Mouse (Mus musculus) limb, embryonic 14.5 days (tissue): ENCODE data around the gene 6430628N08Rik. TPM values are rescaled to one million over a fixed set of nuclear protein-coding genes. Genes with fewer than 3 reads are reported as not detected.

Experiments
- ATAC-seq: fragments of 200-750 bp; cut with Nextera tagmentation; 2 replicates; pipeline ENCODE4 v1.8.0; 2017; ENCODE audit warnings: low read depth, moderate number of reproducible peaks, moderate TSS enrichment; ENCODE audit not compliant: low FRiP score
- DNase-seq: peaks from one replicate; pipeline ENCODE4 v3.0.0-alpha.2; 2015; ENCODE audit warnings: low spot score
- H3K27ac ChIP-seq: fragments of 300-500 bp; sonication (generic); replicated peaks from 2 replicates; pipeline ENCODE4 v1.5.1; 2014; ENCODE audit warnings: low read depth, mild to moderate bottlenecking, low read length, moderate library complexity, mixed read lengths
- H3K27me3 ChIP-seq: fragments of 300-500 bp; sonication (generic); 2 replicates; pipeline ENCODE4 v1.6.1; 2014; ENCODE audit warnings: low read length, mixed read lengths; ENCODE audit not compliant: control insufficient read depth, insufficient read depth
- H3K36me3 ChIP-seq: fragments of 300-500 bp; sonication (generic); 2 replicates; pipeline ENCODE4 v1.6.1; 2014; ENCODE audit warnings: mild to moderate bottlenecking, low read length, moderate library complexity, mixed read lengths; ENCODE audit not compliant: control insufficient read depth, insufficient read depth
- H3K4me1 ChIP-seq: fragments of 300-500 bp; sonication (generic); 2 replicates; pipeline ENCODE4 v1.6.1; 2014; ENCODE audit warnings: antibody characterized with exemption, low read length, mixed read lengths; ENCODE audit not compliant: control insufficient read depth, insufficient read depth
- H3K4me2 ChIP-seq: fragments of 300-500 bp; sonication (generic); replicated peaks from 2 replicates; pipeline ENCODE4 v1.6.1; 2014; ENCODE audit warnings: low read depth, mild to moderate bottlenecking, low read length, moderate library complexity; ENCODE audit not compliant: severe bottlenecking
- H3K4me3 ChIP-seq: fragments of 300-500 bp; sonication (generic); replicated peaks from 2 replicates; pipeline ENCODE4 v1.5.1; 2014; ENCODE audit warnings: low read length
- H3K9ac ChIP-seq: fragments of 300-500 bp; sonication (generic); 2 replicates; pipeline ENCODE4 v1.6.1; 2014; ENCODE audit warnings: mild to moderate bottlenecking, low read depth, low read length, moderate library complexity; ENCODE audit not compliant: severe bottlenecking
- H3K9me3 ChIP-seq: fragments of 300-500 bp; sonication (generic); 2 replicates; pipeline ENCODE4 v1.6.1; 2016; ENCODE audit warnings: low read length; ENCODE audit not compliant: control insufficient read depth
- POLR2A ChIP-seq: fragments of 200-500 bp; IDR thresholded peaks from 2 replicates; pipeline ENCODE4 v1.8.0; 2012; ENCODE audit warnings: inconsistent platforms, mild to moderate bottlenecking, moderate library complexity, borderline replicate concordance; ENCODE audit not compliant: insufficient read depth, insufficient read length; ENCODE audit errors: extremely low read depth
- WGBS: fragments of 180-500 bp; shearing (Covaris S2); extraction: QIAGEN DNeasy Blood & Tissue Kit; methylation state at CpG from one replicate; pipeline ENCODE4 v1.1.7; 2014; 5-methylcytosine and 5-hydroxymethylcytosine counted together
- polyA plus RNA-seq, 2 experiments: library from polyadenylated mRNA; depleted of rRNA in 1 of 2; stranded (reverse) in 1 of 2; unstranded in 1 of 2; fragments of >200 nt; fragmentation: Nextera tagmentation in 1 of 2; extraction: Ambion mirVana in 1 of 2; gene quantifications; 2 replicates each; pipeline versions ENCODE4 v1.2.1 to v1.2.3; 2012 to 2014

Gene 6430628N08Rik
- polyA plus RNA-seq, 2 experiments, result not detected

- 10% methylated on average over 9 of the region's 9 CpGs for WGBS
These were observed 50.9 kb downstream of the 6430628N08Rik start for GRCm38 (mm10) chr4:115941242-115941820.

GRCm38 (mm10) chr4:115943669-115944314, 53.3 kb downstream of the 6430628N08Rik start:
- Histone ChIP-seq H3K9ac (no peak overlapping the region), H3K36me3 (no peaks in the 10 kb centered on the region), H3K4me3 (peak overlapping the region; percentile 8; the same call in 1 of the 2 replicates), H3K27ac (no peak overlapping the region), H3K4me2 (peak overlapping the region; percentile 30; the same call in 1 of the 2 replicates), H3K4me1 (peaks cover 5% of the 10 kb centered on the region; the same call in 1 of the 2 replicates), H3K27me3 (peaks cover 80% of the 10 kb centered on the region), H3K9me3 (no peaks in the 10 kb centered on the region)
- TF ChIP-seq POLR2A, result no peak
- DNase-seq (no peak), ATAC-seq (no peak)
- WGBS, result 2% methylated on average over 30 of the region's 41 CpGs

More at GRCm38 (mm10) chr4:115941242-115941820, 50.9 kb downstream of the 6430628N08Rik start:
- no peak overlapping the region for H3K4me2 ChIP-seq
- DNase-seq (no peak), ATAC-seq (no peak)
- no peak overlapping the region for H3K27ac ChIP-seq
- no peaks in the 10 kb centered on the region for H3K36me3 ChIP-seq
- H3K27me3 ChIP-seq, result peaks cover 100% of the 10 kb centered on the region
- no peak overlapping the region for H3K4me3 ChIP-seq
- peaks cover 7% of the 10 kb centered on the region; the same call in 1 of the 2 replicates for H3K4me1 ChIP-seq
- no peak for TF ChIP-seq POLR2A
- H3K9ac ChIP-seq, result no peak overlapping the region
- H3K9me3 ChIP-seq, result no peaks in the 10 kb centered on the region

Other genes starting within 250 kb of the 6430628N08Rik start
- 1.0 and 1.2 TPM in 2 replicates for gene Cyp4b1, start 242.9 kb upstream of the 6430628N08Rik start, polyA plus RNA-seq (2012; rRNA removed)
- gene Cyp4b1, start 242.9 kb upstream of the 6430628N08Rik start, polyA plus RNA-seq (2014; fragmentation: Nextera tagmentation; extraction: Ambion mirVana), result 0.46 and 1.0 TPM in 2 replicates
- 24.8 and 26.3 TPM in 2 replicates for gene Efcab14, start 152.9 kb upstream of the 6430628N08Rik start, polyA plus RNA-seq (2012; rRNA removed)
- gene Efcab14, start 152.9 kb upstream of the 6430628N08Rik start, polyA plus RNA-seq (2014; fragmentation: Nextera tagmentation; extraction: Ambion mirVana), result 35.2 and 40.2 TPM in 2 replicates
- gene Tex38, start 109.6 kb upstream of the 6430628N08Rik start, polyA plus RNA-seq (2012; rRNA removed), result 0.50 and 1.0 TPM in 2 replicates
- gene Tex38, start 109.6 kb upstream of the 6430628N08Rik start, polyA plus RNA-seq (2014; fragmentation: Nextera tagmentation; extraction: Ambion mirVana), result 0.32 TPM in 1 of 2 replicates, not detected in the other
- gene Atpaf1, start 105.9 kb upstream of the 6430628N08Rik start, polyA plus RNA-seq (2012; rRNA removed), result 29.9 and 35.5 TPM in 2 replicates
- 57.1 and 58.4 TPM in 2 replicates for gene Atpaf1, start 105.9 kb upstream of the 6430628N08Rik start, polyA plus RNA-seq (2014; fragmentation: Nextera tagmentation; extraction: Ambion mirVana)
- gene Mob3c, start 62.6 kb upstream of the 6430628N08Rik start, polyA plus RNA-seq (2012; rRNA removed), result 16.3 and 19.7 TPM in 2 replicates
- gene Mob3c, start 62.6 kb upstream of the 6430628N08Rik start, polyA plus RNA-seq (2014; fragmentation: Nextera tagmentation; extraction: Ambion mirVana), result 8.6 and 11.6 TPM in 2 replicates
- 69.6 and 73.9 TPM in 2 replicates for gene Mknk1, start 51.5 kb upstream of the 6430628N08Rik start, polyA plus RNA-seq (2012; rRNA removed)
- gene Mknk1, start 51.5 kb upstream of the 6430628N08Rik start, polyA plus RNA-seq (2014; fragmentation: Nextera tagmentation; extraction: Ambion mirVana), result 28.4 and 28.5 TPM in 2 replicates
- gene Kncn, start 6.3 kb upstream of the 6430628N08Rik start, polyA plus RNA-seq (2012; rRNA removed), result not detected in 2 replicates
- not detected in 2 replicates for gene Kncn, start 6.3 kb upstream of the 6430628N08Rik start, polyA plus RNA-seq (2014; fragmentation: Nextera tagmentation; extraction: Ambion mirVana)
- gene Dmbx1, start 49.3 kb downstream of the 6430628N08Rik start, polyA plus RNA-seq (2012; rRNA removed), result 0.05 and 0.09 TPM in 2 replicates
- gene Dmbx1, start 49.3 kb downstream of the 6430628N08Rik start, polyA plus RNA-seq (2014; fragmentation: Nextera tagmentation; extraction: Ambion mirVana), result not detected in 2 replicates
- gene Faah, start 127.3 kb downstream of the 6430628N08Rik start, polyA plus RNA-seq (2012; rRNA removed), result 1.7 and 1.9 TPM in 2 replicates
- 1.9 and 2.1 TPM in 2 replicates for gene Faah, start 127.3 kb downstream of the 6430628N08Rik start, polyA plus RNA-seq (2014; fragmentation: Nextera tagmentation; extraction: Ambion mirVana)
- 12.7 and 13.4 TPM in 2 replicates for gene Nsun4, start 163.2 kb downstream of the 6430628N08Rik start, polyA plus RNA-seq (2012; rRNA removed)
- gene Nsun4, start 163.2 kb downstream of the 6430628N08Rik start, polyA plus RNA-seq (2014; fragmentation: Nextera tagmentation; extraction: Ambion mirVana), result 18.8 and 21.0 TPM in 2 replicates
- 318 and 510 TPM in 2 replicates for gene Uqcrh, start 184.4 kb downstream of the 6430628N08Rik start, polyA plus RNA-seq (2012; rRNA removed)
- gene Uqcrh, start 184.4 kb downstream of the 6430628N08Rik start, polyA plus RNA-seq (2014; fragmentation: Nextera tagmentation; extraction: Ambion mirVana), result 494 and 543 TPM in 2 replicates
- 60.2 and 92.2 TPM in 2 replicates for gene Lrrc41, start 184.6 kb downstream of the 6430628N08Rik start, polyA plus RNA-seq (2012; rRNA removed)
- gene Lrrc41, start 184.6 kb downstream of the 6430628N08Rik start, polyA plus RNA-seq (2014; fragmentation: Nextera tagmentation; extraction: Ambion mirVana), result 80.8 and 89.3 TPM in 2 replicates
- 18.2 TPM in 2 replicates for gene Rad54l, start 233.0 kb downstream of the 6430628N08Rik start, polyA plus RNA-seq (2012; rRNA removed)
- gene Rad54l, start 233.0 kb downstream of the 6430628N08Rik start, polyA plus RNA-seq (2014; fragmentation: Nextera tagmentation; extraction: Ambion mirVana), result 22.3 and 25.9 TPM in 2 replicates
- 79.5 and 79.6 TPM in 2 replicates for gene Pomgnt1, start 233.2 kb downstream of the 6430628N08Rik start, polyA plus RNA-seq (2012; rRNA removed)
- gene Pomgnt1, start 233.2 kb downstream of the 6430628N08Rik start, polyA plus RNA-seq (2014; fragmentation: Nextera tagmentation; extraction: Ambion mirVana), result 62.7 and 67.0 TPM in 2 replicates